Mouse (Mus musculus) stomach, postnatal 0 days (tissue): ENCODE measurements around the gene Iars2.

Source experiments
- CTCF ChIP-seq: IDR thresholded peaks from 2 replicates; pipeline ENCODE4 v1.5.1; 2016; ENCODE audit warnings: antibody characterized with exemption, low read depth, mild to moderate bottlenecking, moderate library complexity
- EP300 ChIP-seq: optimal IDR thresholded peaks from 2 replicates; pipeline ENCODE3; 2016; ENCODE audit warnings: antibody characterized with exemption

DNA sequence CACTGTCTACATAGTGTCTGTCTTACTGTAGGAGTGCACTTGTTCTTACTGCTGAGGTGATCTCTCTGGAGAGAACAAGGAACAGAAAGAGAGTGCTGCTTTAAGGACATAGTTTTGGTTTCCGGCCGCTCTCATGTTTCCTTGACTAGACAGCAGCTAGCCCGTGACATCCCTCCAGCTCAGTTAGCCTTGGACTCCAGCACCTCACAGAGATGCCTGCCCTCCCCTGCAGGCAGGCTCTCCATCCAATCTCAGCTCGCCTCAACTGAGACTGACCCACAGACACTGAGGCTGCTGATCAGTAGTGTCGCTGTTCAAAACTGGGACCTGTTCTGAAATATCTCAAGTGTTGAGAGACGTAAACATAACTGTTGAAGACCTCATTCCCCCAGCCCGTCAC lies 53.2 kb downstream of the Iars2 start:
- no peak for TF ChIP-seq CTCF
- TF ChIP-seq EP300, result no peak
